In genomic region chr10:128338948-128339347, GRCm38 (mm10) we compare ENCODE assay signal across 9 mouse cellular contexts. TPM values are rescaled to one million over a fixed set of nuclear protein-coding genes. Genes with fewer than 3 reads are reported as not detected.
DNase-seq lines count a peak whose midpoint lies in the region; ATAC-seq lines count a peak whose summit lies in the region.
"Had no signal": no experiment of that assay in that cellular context is flagged by ENCODE, and none has a peak within 500 bp of the region (broad histone marks: within the 10 kb centered on the region; RNA-seq: fewer than 3 reads in every experiment).

No protein-coding gene starts in this region.

- H3K4me3 ChIP-seq in brown adipose tissue, adult 24 weeks (ENCODE audit: insufficient read depth, low read depth, low read length), result peak overlapping the region; percentile 97
- H3K4me3 ChIP-seq in hindbrain, embryonic 12.5 days, result peak overlapping the region; percentile 79; the same call in 1 of the 2 replicates
- H3K4me3 ChIP-seq in midbrain, embryonic 13.5 days (replicated peaks), result peak overlapping the region; percentile 94

- H3K9ac ChIP-seq in hindbrain, embryonic 12.5 days, result 0 out of 2 replicates have a peak overlapping the region, but pooled peaks have one; percentile 90
- peak overlapping the region; percentile 96; the same call in 1 of the 2 replicates for H3K9ac ChIP-seq in midbrain, embryonic 13.5 days (replicated peaks)

- 91% methylated on average over 2 of the region's 2 CpGs for WGBS in hindbrain, embryonic 12.5 days
- 77% methylated on average over 2 of the region's 2 CpGs for WGBS in midbrain, embryonic 13.5 days

- no peaks in the 10 kb centered on the region for H3K27me3 ChIP-seq in hindbrain, embryonic 12.5 days
- H3K27me3 ChIP-seq in midbrain, embryonic 13.5 days, result no peaks in the 10 kb centered on the region

- peak overlapping the region; percentile 96 for H3K27ac ChIP-seq in brown adipose tissue, adult 24 weeks (replicated peaks; ENCODE audit: low read depth, low read length)
- no peak overlapping the region for H3K27ac ChIP-seq in hindbrain, embryonic 12.5 days
- no peak overlapping the region for H3K27ac ChIP-seq in midbrain, embryonic 13.5 days

- no peaks in the 10 kb centered on the region for H3K9me3 ChIP-seq in hindbrain, embryonic 12.5 days (replicated peaks)
- no peaks in the 10 kb centered on the region for H3K9me3 ChIP-seq in midbrain, embryonic 13.5 days

- H3K4me1 ChIP-seq in brown adipose tissue, adult 24 weeks (ENCODE audit: control insufficient read depth, insufficient read depth, insufficient read length, low read length), result no peaks in the 10 kb centered on the region
- peaks cover 21% of the 10 kb centered on the region for H3K4me1 ChIP-seq in hindbrain, embryonic 12.5 days
- peaks cover 27% of the 10 kb centered on the region for H3K4me1 ChIP-seq in midbrain, embryonic 13.5 days (replicated peaks)

- intact Hi-C loops in heart, postnatal 36 days (cut with DNase I), result loop anchor here (5.0 kb wide), 1 partner anchor 38 kb away; the partner anchor contains the start of gene Ankrd52

- DNase-seq in heart, adult 18-20 months, result peak; percentile 42 to 64
- no peak for DNase-seq in heart, postnatal 36 days
- DNase-seq in thymus, postnatal 25 days, result no peak
- DNase-seq in layer of hippocampus, postnatal 10 days (ENCODE audit: low spot score in 2 of 2), result no peak
- no peak for DNase-seq in cerebellum, adult 9-10 months

- no peak for ATAC-seq in hindbrain, embryonic 12.5 days (ENCODE audit: low FRiP score)
- no peak for ATAC-seq in midbrain, embryonic 13.5 days
- ATAC-seq: CD4-positive, CD25-positive, alpha-beta regulatory T cell, adult 4 months had no signal

- no peaks in the 10 kb centered on the region for H3K36me3 ChIP-seq in hindbrain, embryonic 12.5 days
- H3K36me3 ChIP-seq in midbrain, embryonic 13.5 days, result peaks cover 3% of the 10 kb centered on the region; the same call in 1 of the 2 replicates

- H3K4me2 ChIP-seq in hindbrain, embryonic 12.5 days (replicated peaks), result peak overlapping the region; percentile 93
- H3K4me2 ChIP-seq in midbrain, embryonic 13.5 days (replicated peaks), result peak overlapping the region; percentile 88

RNA-seq across cellular contexts. Expression of gene Cs, which starts 1.4 kb away (rescaled TPM):
- total RNA-seq in heart, adult 18-20 months (2021), result 1,000 to 10,000 TPM; 1,006 to 1,090 TPM
- 1,000 to 10,000 TPM; 1,152 to 1,240 TPM for total RNA-seq in heart, postnatal 36 days (2021)
- 1,610 and 1,861 TPM in 2 replicates for polyA plus RNA-seq in brown adipose tissue, adult 24 weeks (2012; ENCODE audit: insufficient read depth, insufficient read length, missing spikeins)
- polyA plus RNA-seq in hindbrain, embryonic 12.5 days (2016; fragmentation: Nextera tagmentation; extraction: Ambion mirVana), result 207 and 208 TPM in 2 replicates
- 213 and 225 TPM in 2 replicates for polyA plus RNA-seq in midbrain, embryonic 13.5 days (2015; fragmentation: Nextera tagmentation; extraction: Ambion mirVana)
- total RNA-seq in layer of hippocampus, postnatal 10 days (2021), result 100 to 1,000 TPM; 277 to 286 TPM

RNA-seq across cellular contexts. Expression of gene Cnpy2, which starts 16.7 kb away (rescaled TPM):
- total RNA-seq in heart, adult 18-20 months (2021), result 10 to 100 TPM; 62.2 to 66.6 TPM
- 10 to 100 TPM; 65.4 to 67.3 TPM for total RNA-seq in heart, postnatal 36 days (2021)
- 115 and 131 TPM in 2 replicates for polyA plus RNA-seq in brown adipose tissue, adult 24 weeks (2012; ENCODE audit: insufficient read depth, insufficient read length, missing spikeins)
- 242 and 244 TPM in 2 replicates for polyA plus RNA-seq in hindbrain, embryonic 12.5 days (2016; fragmentation: Nextera tagmentation; extraction: Ambion mirVana)
- 225 and 230 TPM in 2 replicates for polyA plus RNA-seq in midbrain, embryonic 13.5 days (2015; fragmentation: Nextera tagmentation; extraction: Ambion mirVana)
- total RNA-seq in layer of hippocampus, postnatal 10 days (2021), result 10 to 100 TPM; 75.5 to 78.5 TPM

RNA-seq across cellular contexts. Expression of gene Coq10a, which starts 29.8 kb away (rescaled TPM):
- total RNA-seq in heart, adult 18-20 months (2021), result 100 to 1,000 TPM; 365 to 392 TPM
- total RNA-seq in heart, postnatal 36 days (2021), result 100 to 1,000 TPM; 304 to 339 TPM
- polyA plus RNA-seq in brown adipose tissue, adult 24 weeks (2012; ENCODE audit: insufficient read depth, insufficient read length, missing spikeins), result 122 and 173 TPM in 2 replicates
- polyA plus RNA-seq in hindbrain, embryonic 12.5 days (2016; fragmentation: Nextera tagmentation; extraction: Ambion mirVana), result 31.7 and 32.8 TPM in 2 replicates
- 28.2 and 34.3 TPM in 2 replicates for polyA plus RNA-seq in midbrain, embryonic 13.5 days (2015; fragmentation: Nextera tagmentation; extraction: Ambion mirVana)
- 10 to 100 TPM; 55.6 to 58.8 TPM for total RNA-seq in layer of hippocampus, postnatal 10 days (2021)

RNA-seq across cellular contexts. Expression of gene Pan2, which starts 35.8 kb away (rescaled TPM):
- total RNA-seq in heart, adult 18-20 months (2021), result 1 to 10 TPM; 4.5 to 6.0 TPM
- 1 to 10 TPM; 7.5 to 7.6 TPM for total RNA-seq in heart, postnatal 36 days (2021)
- 5.9 and 8.9 TPM in 2 replicates for polyA plus RNA-seq in brown adipose tissue, adult 24 weeks (2012; ENCODE audit: insufficient read depth, insufficient read length, missing spikeins)
- 33.5 and 34.1 TPM in 2 replicates for polyA plus RNA-seq in hindbrain, embryonic 12.5 days (2016; fragmentation: Nextera tagmentation; extraction: Ambion mirVana)
- 28.6 and 30.4 TPM in 2 replicates for polyA plus RNA-seq in midbrain, embryonic 13.5 days (2015; fragmentation: Nextera tagmentation; extraction: Ambion mirVana)
- total RNA-seq in layer of hippocampus, postnatal 10 days (2021), result 10 to 100 TPM; 15.5 to 15.8 TPM

RNA-seq across cellular contexts. Expression of gene Ankrd52, which starts 38.0 kb away (rescaled TPM):
- 10 to 100 TPM; 38.1 to 40.3 TPM for total RNA-seq in heart, adult 18-20 months (2021)
- total RNA-seq in heart, postnatal 36 days (2021), result 10 to 100 TPM; 41.2 to 43.2 TPM
- polyA plus RNA-seq in brown adipose tissue, adult 24 weeks (2012; ENCODE audit: insufficient read depth, insufficient read length, missing spikeins), result 16.9 and 22.4 TPM in 2 replicates
- 13.6 and 13.7 TPM in 2 replicates for polyA plus RNA-seq in hindbrain, embryonic 12.5 days (2016; fragmentation: Nextera tagmentation; extraction: Ambion mirVana)
- polyA plus RNA-seq in midbrain, embryonic 13.5 days (2015; fragmentation: Nextera tagmentation; extraction: Ambion mirVana), result 13.0 and 14.8 TPM in 2 replicates
- 10 to 100 TPM; 79.0 to 80.3 TPM for total RNA-seq in layer of hippocampus, postnatal 10 days (2021)

Comparison
In these comparisons a context has a peak if more than half of its experiments do, and no peak if none do; other contexts are left out.
1. DNase-seq: peak in heart, adult 18-20 months (2 of 2); none in heart, postnatal 36 days (0 of 2), thymus, postnatal 25 days (single experiment), layer of hippocampus, postnatal 10 days (0 of 2) and cerebellum, adult 9-10 months (single experiment).
2. RNA of gene Coq10a, which starts 29.8 kb away (total RNA-seq): 365 to 392 TPM in heart, adult 18-20 months and 304 to 339 TPM in heart, postnatal 36 days; 55.6 to 58.8 TPM in layer of hippocampus, postnatal 10 days; every median in the first group is over 4 times any median in the second.
3. Peak in every context shown above with its lines, with median percentiles within 50 percentile points of each other: H3K4me3 ChIP-seq.